ENCODE assay signal across 18 mouse cellular contexts in genomic region chr1:128586928-128587780, GRCm38 (mm10). TPM values are rescaled to one million over a fixed set of nuclear protein-coding genes. Genes with fewer than 3 reads are reported as not detected.
DNase-seq lines count a peak whose midpoint lies in the region; ATAC-seq and TF ChIP-seq lines count a peak whose summit lies in the region.
"Had no signal": no experiment of that assay in that cellular context is flagged by ENCODE, and none has a peak within 500 bp of the region (broad histone marks: within the 10 kb centered on the region; RNA-seq: fewer than 3 reads in every experiment).

No protein-coding gene starts in this region.

- H3K27me3 ChIP-seq in midbrain, embryonic 10.5 days (ENCODE audit: low read depth, poor library complexity, severe bottlenecking) = peaks cover 8% of the 10 kb centered on the region; the same call in 1 of the 2 replicates
- H3K27me3 ChIP-seq in midbrain, postnatal 0 days (ENCODE audit: insufficient read depth, low read length) = no peaks in the 10 kb centered on the region
- peaks cover 6% of the 10 kb centered on the region; the same call in 1 of the 2 replicates for H3K27me3 ChIP-seq in forebrain, embryonic 12.5 days
- H3K27me3 ChIP-seq in hindbrain, embryonic 12.5 days = no peaks in the 10 kb centered on the region
- H3K27me3 ChIP-seq in neural tube, embryonic 12.5 days (replicated peaks) = no peaks in the 10 kb centered on the region
- H3K27me3 ChIP-seq: stomach, embryonic 15.5 days had no signal

- H3K27ac ChIP-seq in midbrain, embryonic 10.5 days (replicated peaks) = peak overlapping the region; percentile 86
- H3K27ac ChIP-seq in midbrain, postnatal 0 days (ENCODE audit: low read depth, low read length) = no peak overlapping the region
- H3K27ac ChIP-seq in forebrain, embryonic 12.5 days = 0 out of 2 replicates have a peak overlapping the region, but pooled peaks have one; percentile 25
- H3K27ac ChIP-seq in hindbrain, embryonic 12.5 days = peak overlapping the region; percentile 72
- H3K27ac ChIP-seq in neural tube, embryonic 12.5 days = no peak overlapping the region
- H3K27ac ChIP-seq: embryonic facial prominence, embryonic 15.5 days; intestine, embryonic 15.5 days; limb, embryonic 12.5 days; stomach, embryonic 15.5 days had no signal

- no peak for TF ChIP-seq CTCF in midbrain, postnatal 0 days (IDR thresholded peaks at IDR 0.05)

- H3K4me2 ChIP-seq in midbrain, postnatal 0 days (ENCODE audit: low read depth, low read length, poor library complexity, severe bottlenecking) = no peak overlapping the region
- H3K4me2 ChIP-seq in forebrain, embryonic 12.5 days = no peak overlapping the region
- H3K4me2 ChIP-seq in hindbrain, embryonic 12.5 days (replicated peaks) = peak overlapping the region; percentile 72
- H3K4me2 ChIP-seq in neural tube, embryonic 12.5 days (replicated peaks) = peak overlapping the region; percentile 74
- H3K4me2 ChIP-seq: embryonic facial prominence, embryonic 15.5 days; intestine, embryonic 15.5 days; limb, embryonic 12.5 days; lung, embryonic 14.5 days; stomach, embryonic 15.5 days had no signal

- H3K4me3 ChIP-seq in midbrain, embryonic 10.5 days = peak overlapping the region; percentile 44
- no peak overlapping the region for H3K4me3 ChIP-seq in midbrain, postnatal 0 days (ENCODE audit: low read depth, low read length)
- no peak overlapping the region for H3K4me3 ChIP-seq in forebrain, embryonic 12.5 days (replicated peaks)
- H3K4me3 ChIP-seq in hindbrain, embryonic 12.5 days = no peak overlapping the region
- no peak overlapping the region for H3K4me3 ChIP-seq in neural tube, embryonic 12.5 days
- H3K4me3 ChIP-seq: embryonic facial prominence, embryonic 15.5 days; intestine, embryonic 15.5 days; limb, embryonic 12.5 days; stomach, embryonic 15.5 days had no signal

- H3K4me1 ChIP-seq in midbrain, embryonic 10.5 days = peaks cover 71% of the 10 kb centered on the region
- H3K4me1 ChIP-seq in midbrain, postnatal 0 days (ENCODE audit: insufficient read depth, low read length) = no peaks in the 10 kb centered on the region
- H3K4me1 ChIP-seq in forebrain, embryonic 12.5 days = peaks cover 56% of the 10 kb centered on the region
- H3K4me1 ChIP-seq in hindbrain, embryonic 12.5 days = peaks cover 40% of the 10 kb centered on the region
- H3K4me1 ChIP-seq in neural tube, embryonic 12.5 days = peaks cover 38% of the 10 kb centered on the region; the same call in 1 of the 2 replicates

- WGBS in midbrain, embryonic 10.5 days = 41% methylated on average over 8 of the region's 8 CpGs
- 53% methylated on average over 8 of the region's 8 CpGs for WGBS in midbrain, postnatal 0 days
- 69% methylated on average over 8 of the region's 8 CpGs for WGBS in forebrain, embryonic 12.5 days
- WGBS in hindbrain, embryonic 12.5 days = 44% methylated on average over 8 of the region's 8 CpGs
- 42% methylated on average over 8 of the region's 8 CpGs for WGBS in neural tube, embryonic 12.5 days

- H3K36me3 ChIP-seq in midbrain, embryonic 10.5 days = peaks cover 25% of the 10 kb centered on the region
- no peaks in the 10 kb centered on the region for H3K36me3 ChIP-seq in midbrain, postnatal 0 days (ENCODE audit: insufficient read depth, low read length)
- H3K36me3 ChIP-seq in forebrain, embryonic 12.5 days (replicated peaks) = peaks cover 13% of the 10 kb centered on the region
- peaks cover 7% of the 10 kb centered on the region; the same call in 1 of the 2 replicates for H3K36me3 ChIP-seq in hindbrain, embryonic 12.5 days
- H3K36me3 ChIP-seq in neural tube, embryonic 12.5 days = peaks cover 7% of the 10 kb centered on the region; the same call in 1 of the 2 replicates
- H3K36me3 ChIP-seq: embryonic facial prominence, embryonic 15.5 days; intestine, embryonic 15.5 days; limb, embryonic 12.5 days; stomach, embryonic 15.5 days had no signal

- ATAC-seq in midbrain, postnatal 0 days (ENCODE audit: low FRiP score) = no peak
- ATAC-seq in forebrain, embryonic 12.5 days (ENCODE audit: low FRiP score) = no peak
- ATAC-seq in hindbrain, embryonic 12.5 days (ENCODE audit: low FRiP score) = no peak
- ATAC-seq in neural tube, embryonic 12.5 days (ENCODE audit: low FRiP score, low read depth) = no peak
- no peak for ATAC-seq in activated CD4-positive, CD25-positive, alpha-beta regulatory T cell, adult 4 months
- ATAC-seq: intestine, embryonic 15.5 days had no signal

- H3K9ac ChIP-seq in midbrain, postnatal 0 days (replicated peaks; ENCODE audit: low read length, poor library complexity, severe bottlenecking) = no peak overlapping the region
- H3K9ac ChIP-seq in forebrain, embryonic 12.5 days = no peak overlapping the region
- H3K9ac ChIP-seq in hindbrain, embryonic 12.5 days = peak overlapping the region; percentile 43; the same call in 1 of the 2 replicates
- H3K9ac ChIP-seq in neural tube, embryonic 12.5 days = no peak overlapping the region
- H3K9ac ChIP-seq: embryonic facial prominence, embryonic 15.5 days; intestine, embryonic 15.5 days; limb, embryonic 12.5 days; lung, embryonic 14.5 days; stomach, embryonic 15.5 days had no signal

- H3K9me3 ChIP-seq in midbrain, embryonic 10.5 days (replicated peaks) = no peaks in the 10 kb centered on the region
- no peaks in the 10 kb centered on the region for H3K9me3 ChIP-seq in midbrain, postnatal 0 days (ENCODE audit: low read length)
- no peaks in the 10 kb centered on the region for H3K9me3 ChIP-seq in forebrain, embryonic 12.5 days
- H3K9me3 ChIP-seq in hindbrain, embryonic 12.5 days (replicated peaks) = no peaks in the 10 kb centered on the region
- H3K9me3 ChIP-seq in neural tube, embryonic 12.5 days = no peaks in the 10 kb centered on the region
- H3K9me3 ChIP-seq: embryonic facial prominence, embryonic 15.5 days; intestine, embryonic 15.5 days; limb, embryonic 12.5 days; stomach, embryonic 15.5 days had no signal

- DNase-seq in midbrain, embryonic 10.5 days (ENCODE audit: low spot score) = peak; percentile 18
- DNase-seq in midbrain, postnatal 0 days (ENCODE audit: low spot score) = no peak
- DNase-seq in spleen, postnatal 4 days (ENCODE audit: low spot score in 2 of 2) = no peak
- no peak for DNase-seq in ovary, adult 18-20 months (ENCODE audit: low spot score)
- DNase-seq: adrenal gland, adult 2 months; cerebellum, adult 8-10 months; heart, adult 18-20 months; kidney, postnatal 25 days; lung, embryonic 14.5 days; thymus, postnatal 36 days had no signal

RNA-seq across cellular contexts. Expression of gene Cxcr4, which starts 4.9 kb away (rescaled TPM):
- polyA plus RNA-seq in midbrain, embryonic 10.5 days (2016; fragmentation: Nextera tagmentation; extraction: Ambion mirVana) = 18.6 and 20.2 TPM in 2 replicates
- total RNA-seq in midbrain, postnatal 0 days (2014; rRNA removed) = 19.3 and 28.5 TPM in 2 replicates
- 1.5 and 1.7 TPM in 2 replicates for polyA plus RNA-seq in midbrain, postnatal 0 days (2015; fragmentation: Nextera tagmentation; extraction: Ambion mirVana)
- 9.5 and 10.1 TPM in 2 replicates for polyA plus RNA-seq in forebrain, embryonic 12.5 days (2016; fragmentation: Nextera tagmentation; extraction: Ambion mirVana)
- 17.8 and 18.2 TPM in 2 replicates for polyA plus RNA-seq in hindbrain, embryonic 12.5 days (2016; fragmentation: Nextera tagmentation; extraction: Ambion mirVana)
- polyA plus RNA-seq in neural tube, embryonic 12.5 days (2016; fragmentation: Nextera tagmentation; extraction: Ambion mirVana) = 11.7 and 12.0 TPM in 2 replicates
- 10 to 100 TPM in 1 of 2 experiments, 1 to 10 TPM in 1; 7.4 to 16.6 TPM for polyA plus RNA-seq in activated CD4-positive, CD25-positive, alpha-beta regulatory T cell, adult 4 months (2017; shearing (Covaris generic))

Comparison
In these comparisons a context has a peak if more than half of its experiments do, and no peak if none do; other contexts are left out.
1. H3K27ac ChIP-seq: peak in midbrain, embryonic 10.5 days (single experiment), forebrain, embryonic 12.5 days (single experiment) and hindbrain, embryonic 12.5 days (single experiment); none in midbrain, postnatal 0 days (single experiment) and neural tube, embryonic 12.5 days (single experiment).
2. H3K4me2 ChIP-seq: peak in hindbrain, embryonic 12.5 days (single experiment) and neural tube, embryonic 12.5 days (single experiment); none in midbrain, postnatal 0 days (single experiment) and forebrain, embryonic 12.5 days (single experiment).